Mouse (Mus musculus): ENCODE results near the gene Syt11.
"Not testable (repeated sequence)": the region's sequence is repeated elsewhere in the genome, so short reads cannot be mapped to it uniquely, and the experiment has no call there.

Syt11 gene

DNA sequence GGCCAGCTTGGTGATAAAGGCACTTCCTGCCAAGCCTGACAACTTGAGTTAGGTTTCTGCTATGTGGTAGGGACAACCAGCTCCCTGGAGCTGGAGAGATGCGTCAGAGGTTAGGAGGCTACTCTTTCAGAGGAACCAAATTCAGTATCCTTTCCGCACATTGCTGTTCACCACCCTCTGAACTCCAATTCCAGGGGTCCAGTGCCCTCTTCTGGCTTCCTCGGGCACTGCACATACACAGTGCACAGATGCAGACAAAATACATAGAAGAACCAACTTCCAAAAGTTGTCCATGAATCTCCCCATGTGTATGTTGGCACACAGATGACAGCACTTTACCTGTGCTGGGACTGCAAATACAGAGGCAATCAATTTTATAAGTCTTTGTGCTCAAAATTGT lies 36.3 kb downstream of the Syt11 start:
- DNase-seq (ENCODE audit: low read depth, low spot score): peak; percentile 85

DNA sequence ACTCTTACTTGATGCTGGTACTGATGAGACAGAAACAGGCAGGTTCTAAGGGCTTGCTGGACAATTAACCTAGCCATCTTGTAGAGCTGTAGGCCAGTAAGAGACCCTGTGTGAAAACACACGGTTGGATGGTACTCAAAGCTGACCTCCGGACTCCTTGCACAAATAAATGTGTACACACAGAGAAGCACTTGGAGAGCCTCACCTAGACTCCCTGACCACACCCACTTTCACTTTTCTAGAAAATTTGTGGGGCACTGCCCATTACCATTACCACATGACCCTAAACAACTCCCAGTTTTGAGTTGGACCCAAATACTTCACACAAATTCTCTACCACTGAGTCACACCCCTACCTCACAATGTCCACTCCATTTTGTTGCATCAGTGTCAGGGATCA lies 38.4 kb downstream of the Syt11 start:
- DNase-seq (ENCODE audit: low read depth, low spot score): no peak

DNA sequence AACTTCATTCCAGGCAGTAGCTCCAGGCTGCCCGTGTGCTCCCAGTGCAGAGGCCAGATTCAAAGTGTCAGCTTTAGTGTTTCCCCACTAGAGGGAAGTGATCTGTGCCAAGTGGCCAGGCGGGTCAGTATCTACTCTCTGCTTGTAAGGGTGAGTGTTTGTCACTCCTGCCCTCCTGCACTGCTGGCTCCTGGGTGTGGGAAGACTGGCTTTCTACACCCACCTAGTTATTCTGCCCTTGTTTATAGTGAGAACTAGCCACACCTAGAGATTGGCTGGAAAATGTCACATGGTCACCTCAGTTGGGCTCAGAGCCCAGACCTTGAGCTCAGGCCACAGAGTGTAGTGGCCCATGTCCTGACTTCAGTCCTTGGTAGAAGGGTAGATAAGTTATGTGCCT lies 55.9 kb downstream of the Syt11 start:
- peak; percentile 23 for DNase-seq (ENCODE audit: low read depth, low spot score)

DNA sequence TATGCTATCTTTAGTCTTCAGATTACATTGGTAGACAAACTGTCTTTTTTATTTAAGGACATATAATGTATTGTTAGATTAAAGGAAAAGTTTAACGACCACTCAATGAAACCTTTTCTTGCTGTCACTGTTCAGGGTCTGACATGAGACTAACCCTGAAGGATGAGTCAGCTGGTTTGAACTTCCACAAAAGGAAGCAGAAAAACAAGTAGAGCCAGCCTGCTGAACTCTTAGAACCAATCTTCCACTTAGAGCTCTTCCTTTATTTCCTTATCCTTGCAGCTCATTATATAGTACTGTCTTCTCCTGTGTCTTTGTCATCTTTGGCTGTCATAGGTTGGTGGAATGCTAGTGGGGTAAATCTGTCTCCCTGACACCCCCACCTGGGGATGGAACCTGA lies 57.1 kb downstream of the Syt11 start:
- no peak for DNase-seq (ENCODE audit: low read depth, low spot score)

DNA sequence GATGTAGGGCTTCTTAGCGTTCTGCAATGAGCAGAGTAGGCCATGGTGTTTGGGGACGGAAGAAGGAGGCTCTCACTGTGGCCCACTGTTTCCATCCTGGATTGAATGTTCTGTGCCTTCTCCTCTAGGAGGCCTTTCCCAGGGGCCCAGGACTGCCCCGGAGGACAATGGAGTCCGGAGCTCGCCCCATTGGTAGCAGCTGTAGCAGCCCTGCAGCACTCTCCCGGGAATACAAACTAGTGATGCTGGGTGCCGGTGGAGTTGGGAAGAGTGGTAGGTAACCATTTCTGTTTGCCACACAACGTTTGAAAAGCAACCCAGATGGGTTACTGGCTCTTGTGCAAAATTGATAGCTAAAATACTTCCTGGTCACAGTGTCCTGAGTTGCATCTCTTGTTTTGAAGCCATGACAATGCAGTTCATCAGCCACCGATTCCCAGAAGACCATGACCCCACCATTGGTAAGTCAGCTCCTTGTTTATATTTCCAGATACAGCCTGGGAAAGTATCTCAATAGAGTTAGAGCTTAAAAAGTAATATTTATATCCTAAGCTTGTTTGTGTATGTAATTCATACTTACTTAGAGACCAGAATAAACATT lies 57.7 kb downstream of the Syt11 start:
- no peak for DNase-seq (ENCODE audit: low read depth, low spot score)

DNA sequence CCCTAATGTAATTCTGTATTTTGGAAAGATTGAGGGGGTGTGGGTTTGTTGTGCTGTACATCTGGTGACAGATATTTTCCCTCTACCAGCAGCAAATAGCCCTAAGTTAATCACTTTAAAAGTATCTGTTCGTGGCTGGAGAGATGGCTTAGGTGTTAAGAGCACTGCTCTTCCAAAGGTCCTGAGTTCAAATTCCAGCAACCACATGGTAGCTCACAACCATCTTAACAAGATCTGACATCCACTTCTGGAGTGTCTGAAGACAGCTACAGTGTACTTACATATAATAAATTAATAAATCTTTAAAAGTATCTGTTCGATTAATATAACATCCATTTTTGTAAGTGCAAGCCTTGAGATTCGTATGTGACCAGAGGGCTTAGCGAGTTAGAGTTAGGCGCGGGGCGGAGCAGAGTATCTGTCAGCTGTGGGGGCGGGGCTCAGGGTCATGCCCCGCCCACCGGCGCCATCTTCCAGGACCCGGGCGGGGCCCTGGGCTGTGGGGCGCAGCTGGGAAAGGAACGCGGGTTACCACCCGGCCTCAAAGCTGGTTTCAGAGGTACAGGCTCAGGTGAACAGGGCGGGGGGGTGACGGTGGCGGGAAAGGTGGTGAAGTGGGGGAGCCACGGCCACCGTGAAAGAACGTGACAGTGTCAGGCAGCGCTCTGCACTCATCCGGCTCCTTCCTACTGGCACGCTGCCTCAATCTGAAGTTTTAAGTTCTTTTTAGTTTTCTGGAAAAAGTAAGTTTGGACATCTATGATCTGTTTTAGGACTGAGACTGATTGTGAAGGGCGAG lies 58.4 kb downstream of the Syt11 start, which contains the start of gene Rit1:
Gene Rit1 (plus strand): TSS at position 440 of the 799 bp plus-strand sequence.
- DNase-seq (ENCODE audit: low read depth, low spot score): peak; percentile 92

DNA sequence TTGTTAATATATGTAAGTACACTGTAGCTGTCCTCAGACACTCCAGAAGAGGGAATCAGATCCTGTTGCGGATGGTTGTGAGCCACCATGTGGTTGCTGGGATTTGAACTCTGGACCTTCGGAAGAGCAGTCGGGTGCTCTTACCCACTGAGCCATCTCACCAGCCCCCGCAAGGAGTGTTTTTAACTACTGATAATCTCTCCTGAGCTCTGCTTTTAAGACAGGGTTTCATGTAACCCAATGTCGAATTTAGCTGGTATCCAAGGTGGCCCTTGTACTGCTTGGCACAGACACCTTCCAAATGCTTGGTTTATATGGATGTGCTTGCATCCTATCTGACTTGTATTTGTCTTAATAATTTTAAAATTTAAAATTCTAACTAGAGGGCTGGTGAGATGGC lies 59.2 kb downstream of the Syt11 start:
- not testable (repeated sequence) for DNase-seq (ENCODE audit: low read depth, low spot score)

DNA sequence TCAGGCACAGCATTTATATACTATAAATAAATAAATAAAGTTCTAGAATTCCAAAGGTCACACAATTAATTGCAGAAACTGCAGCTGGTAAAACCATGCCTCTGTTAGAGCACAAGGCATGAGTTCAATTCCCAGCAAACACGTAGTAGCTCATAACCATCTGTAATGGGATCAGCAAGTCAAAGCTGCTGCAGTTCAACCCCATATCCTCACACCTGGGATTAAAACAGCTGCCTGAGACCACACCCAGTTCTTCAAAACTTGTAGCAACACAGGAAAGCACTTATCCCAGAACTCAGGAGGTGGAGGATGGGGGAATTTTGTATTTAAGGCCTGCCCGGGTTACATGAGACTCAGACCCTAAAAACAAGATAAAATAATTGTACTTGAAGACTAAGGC lies 60.2 kb downstream of the Syt11 start:
- DNase-seq (ENCODE audit: low read depth, low spot score): no peak

DNA sequence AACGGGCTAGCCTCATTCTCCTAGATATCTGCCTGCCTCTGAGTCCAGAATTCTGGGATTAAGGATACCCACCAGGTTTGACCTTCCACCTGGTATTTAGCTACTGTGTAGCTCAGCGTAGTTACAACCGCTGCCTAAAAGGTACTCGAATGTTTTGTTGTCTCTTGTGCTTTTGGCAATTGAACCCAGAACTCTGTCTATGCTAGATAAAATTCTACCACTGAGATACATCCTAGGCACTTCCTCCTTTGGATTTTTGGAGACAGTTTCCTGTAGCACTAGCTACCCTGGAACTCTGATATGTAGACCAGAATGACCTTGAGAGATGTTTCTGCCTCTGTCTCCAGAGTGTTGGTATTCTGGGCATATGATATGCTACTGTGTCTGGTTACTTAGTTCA lies 61.3 kb downstream of the Syt11 start:
- no peak for DNase-seq (ENCODE audit: low read depth, low spot score)

DNA sequence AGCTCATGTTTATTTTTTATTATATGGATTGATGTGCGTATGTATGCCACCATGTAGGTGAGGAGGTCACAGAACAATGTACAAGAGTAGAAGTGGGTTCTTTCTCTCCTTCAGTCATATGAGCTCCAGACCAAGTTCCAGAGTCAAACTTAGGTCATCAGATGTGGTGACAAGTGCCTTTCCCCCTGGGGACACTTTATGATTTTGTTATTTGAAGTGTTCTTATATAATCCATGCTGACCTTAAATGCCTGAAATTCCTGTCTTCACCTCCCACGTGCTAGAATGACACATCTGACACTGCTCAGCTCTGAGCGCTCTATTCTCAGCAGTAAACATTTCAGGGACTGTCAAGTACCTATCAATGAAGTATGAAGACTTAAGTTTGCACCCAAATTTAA lies 73.7 kb downstream of the Syt11 start:
- DNase-seq (ENCODE audit: low read depth, low spot score): no peak

DNA sequence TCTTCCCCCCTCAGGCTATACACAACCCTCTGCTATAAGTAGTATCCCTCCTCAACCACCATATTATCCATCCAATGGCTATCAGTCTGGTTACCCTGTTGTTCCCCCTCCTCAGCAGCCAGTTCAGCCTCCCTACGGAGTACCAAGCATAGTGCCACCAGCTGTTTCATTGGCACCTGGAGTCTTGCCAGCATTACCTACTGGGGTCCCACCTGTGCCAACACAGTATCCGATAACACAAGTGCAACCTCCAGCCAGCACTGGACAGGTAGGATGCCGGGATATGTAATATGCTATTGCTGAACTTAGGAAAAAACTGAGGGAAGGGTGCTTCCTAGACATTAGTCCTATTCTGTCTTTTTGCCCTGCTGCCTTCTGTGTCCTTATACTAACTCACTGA lies 74.7 kb downstream of the Syt11 start:
- DNase-seq (ENCODE audit: low read depth, low spot score): no peak

DNA sequence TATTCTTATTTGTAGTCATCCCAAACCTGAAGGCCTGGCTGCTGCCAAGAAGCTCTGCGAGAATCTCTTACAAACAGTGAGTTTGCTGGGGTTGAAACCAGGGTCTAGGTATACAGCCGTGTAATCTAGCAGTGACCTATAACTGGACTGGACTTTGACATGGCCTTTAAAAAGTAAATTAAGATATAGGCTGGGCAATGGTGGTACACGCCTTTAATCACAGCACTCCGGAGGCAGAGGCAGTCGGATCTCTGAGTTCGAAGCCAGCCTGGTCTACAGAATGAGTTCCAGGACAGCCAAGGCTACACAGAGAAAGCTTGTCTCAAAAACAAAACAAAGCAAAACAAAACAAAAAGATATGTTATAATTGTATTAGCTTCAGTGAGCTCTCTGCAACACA lies 76.1 kb downstream of the Syt11 start:
- no peak for DNase-seq (ENCODE audit: low read depth, low spot score)

DNA sequence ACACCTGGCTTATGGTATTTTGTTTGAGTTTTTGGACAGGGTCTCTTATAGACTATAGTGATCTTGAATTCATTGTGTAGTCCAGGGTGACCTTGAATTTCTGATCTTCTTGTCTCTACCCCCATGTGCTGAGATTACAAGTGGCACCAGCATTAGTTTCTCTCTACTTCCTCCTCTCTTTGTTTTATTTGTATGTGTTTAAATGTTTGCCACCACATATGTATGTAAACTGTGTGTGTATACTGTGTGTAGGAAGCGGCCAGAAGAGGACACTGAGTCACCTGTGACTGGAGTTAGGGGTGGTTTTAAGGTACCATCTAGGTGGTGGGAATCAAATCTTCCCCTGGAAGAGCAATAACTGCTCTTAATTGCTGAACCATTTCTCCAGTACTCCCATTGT lies 76.9 kb downstream of the Syt11 start:
- no peak for DNase-seq (ENCODE audit: low read depth, low spot score)

DNA sequence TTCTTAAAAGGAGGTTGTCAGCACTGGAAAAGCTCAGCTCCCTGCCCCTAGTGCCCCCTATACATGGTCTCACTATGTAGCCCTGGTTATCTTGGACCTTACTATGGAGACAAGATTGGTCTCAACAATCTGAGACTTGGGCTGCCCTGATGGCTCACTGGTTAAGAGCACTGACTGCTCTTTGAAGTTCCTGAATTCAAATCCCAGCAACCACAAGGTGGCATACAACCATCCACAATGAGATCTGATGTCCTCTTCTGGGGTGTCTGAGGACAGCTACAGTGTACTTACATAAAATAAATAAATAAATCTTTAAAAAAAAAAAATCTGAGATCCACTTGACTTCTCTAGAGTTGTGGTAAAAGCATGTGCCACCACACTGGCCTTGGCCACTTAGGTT lies 79.4 kb downstream of the Syt11 start:
- no peak for DNase-seq (ENCODE audit: low read depth, low spot score)

Data from ZHBTc4 (cell line).